13 mouse cellular contexts compared by ENCODE assay signal in the genomic region with DNA sequence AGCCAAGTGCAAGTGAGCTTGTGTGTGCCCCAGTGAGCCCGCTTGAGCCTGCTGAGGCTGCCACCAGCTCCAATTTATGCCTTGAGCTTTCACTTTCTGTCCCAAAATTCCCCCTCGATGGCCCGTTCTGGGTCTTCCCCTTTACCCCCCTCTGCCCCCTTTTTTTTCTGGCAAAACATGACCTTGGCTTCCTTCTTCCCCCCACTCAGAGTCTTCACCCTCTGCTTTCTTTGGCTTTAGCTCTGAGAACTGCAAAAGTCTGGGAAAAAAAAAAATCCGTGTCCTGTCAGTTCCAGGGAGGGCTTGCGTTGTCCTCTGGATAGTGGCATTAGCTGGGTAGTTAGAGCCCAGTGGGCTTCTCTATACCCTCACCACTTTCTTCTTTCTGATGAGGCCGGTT. TPM values are rescaled to one million over a fixed set of nuclear protein-coding genes. Genes with fewer than 3 reads are reported as not detected.
DNase-seq lines count a peak whose midpoint lies in the region; TF ChIP-seq lines count a peak whose summit lies in the region.
"Not testable (repeated sequence)": the region's sequence is repeated elsewhere in the genome, so short reads cannot be mapped to it uniquely, and the experiment has no call there.
"Had no signal": no experiment of that assay in that cellular context is flagged by ENCODE, and none has a peak within 500 bp of the region (broad histone marks: within the 10 kb centered on the region; RNA-seq: fewer than 3 reads in every experiment).

A gene (minus strand): TSS at position 101 of the 400 bp plus-strand sequence.

- no CpG with 5 or more reads among the region's 6 CpGs for WGBS in kidney, adult 2 months
- no CpG with 5 or more reads among the region's 6 CpGs for WGBS in large intestine, adult 2 months
- WGBS in lung, adult 2 months: no CpG with 5 or more reads among the region's 6 CpGs
- WGBS in spleen, adult 2 months: no CpG with 5 or more reads among the region's 6 CpGs
- no CpG with 5 or more reads among the region's 6 CpGs for WGBS in thymus, adult 2 months

- H3K27me3 ChIP-seq in kidney, adult 2 months (replicated peaks; ENCODE audit: control insufficient read depth, insufficient read depth, low read length); spleen, adult 2 months (ENCODE audit: control insufficient read depth, insufficient read depth, low read length); thymus, adult 2 months (ENCODE audit: control insufficient read depth, insufficient read depth, low read length): not testable (repeated sequence)

- not testable (repeated sequence) for TF ChIP-seq CTCF in kidney, adult 2 months (conservative IDR thresholded peaks at IDR 0.05; ENCODE audit: insufficient read depth, insufficient read length, low read depth, low read length); lung, adult 2 months (IDR thresholded peaks at IDR 0.05; ENCODE audit: insufficient read depth, low read length); spleen, adult 2 months (IDR thresholded peaks at IDR 0.05; ENCODE audit: extremely low read depth, insufficient read depth, insufficient read length, insufficient replicate concordance); thymus, adult 2 months (IDR thresholded peaks at IDR 0.05; ENCODE audit: borderline replicate concordance, control insufficient read depth, extremely low read depth, insufficient read depth, low read length, poor library complexity)

- not testable (repeated sequence) for H3K27ac ChIP-seq in kidney, adult 2 months (ENCODE audit: insufficient read depth, low read depth, low read length); spleen, adult 2 months (ENCODE audit: insufficient read depth, low read length); thymus, adult 2 months (ENCODE audit: control insufficient read depth, insufficient read depth, low read length)

- not testable (repeated sequence) for H3K4me1 ChIP-seq in kidney, adult 2 months (ENCODE audit: control insufficient read depth, insufficient read depth, low read length); lung, adult 2 months (ENCODE audit: control insufficient read depth, insufficient read depth, low read length); spleen, adult 2 months (ENCODE audit: control insufficient read depth, insufficient read depth, insufficient read length); thymus, adult 2 months (replicated peaks; ENCODE audit: control insufficient read depth, insufficient read depth, low read length)

- not testable (repeated sequence) for H3K4me3 ChIP-seq in kidney, adult 2 months (ENCODE audit: insufficient read depth, low read depth, low read length); lung, adult 2 months (replicated peaks; ENCODE audit: extremely low read depth, low read depth, low read length); spleen, adult 2 months (ENCODE audit: extremely low read depth, insufficient read depth, insufficient read length); thymus, adult 2 months (ENCODE audit: control insufficient read depth, insufficient read depth, low read length)

- not testable (repeated sequence) for DNase-seq in gonadal fat pad, adult 2 months (ENCODE audit: low read depth); kidney, adult 2 months; large intestine, adult 2 months (ENCODE audit: low read depth, low spot score); lung, adult 2 months; spleen, adult 2 months (ENCODE audit: low read depth in 1 of 2, low spot score in 2 of 2); thymus, adult 2 months; thymus, postnatal 0 days (ENCODE audit: low spot score)

- not testable (repeated sequence) for H3K36me3 ChIP-seq in kidney, adult 2 months (ENCODE audit: control insufficient read depth, insufficient read depth, low read length); spleen, adult 2 months (ENCODE audit: control insufficient read depth, insufficient read depth, low read length); thymus, adult 2 months (ENCODE audit: control insufficient read depth, insufficient read depth, low read length)

- TF ChIP-seq POLR2A in kidney, adult 2 months (IDR thresholded peaks at IDR 0.05; ENCODE audit: low read depth, low read length); lung, adult 2 months (IDR thresholded peaks at IDR 0.05; ENCODE audit: borderline replicate concordance, extremely low read depth, low read depth, low read length); spleen, adult 2 months (IDR thresholded peaks at IDR 0.05; ENCODE audit: low read depth, low read length); thymus, adult 2 months (IDR thresholded peaks at IDR 0.05; ENCODE audit: control insufficient read depth, extremely low read depth, insufficient read depth, low read length, poor library complexity): not testable (repeated sequence)

RNA-seq across cellular contexts. Expression of the gene that starts here (rescaled TPM):
- 17.8 and 20.5 TPM in 2 replicates for polyA plus RNA-seq in gonadal fat pad, adult 2 months (2012; rRNA removed)
- polyA plus RNA-seq in kidney, adult 2 months (2012; rRNA removed): 20.4 and 41.3 TPM in 2 replicates
- polyA plus RNA-seq in large intestine, adult 2 months (2012; rRNA removed): 13.6 and 28.6 TPM in 2 replicates
- polyA plus RNA-seq in lung, adult 2 months (2012; rRNA removed): 14.3 and 16.4 TPM in 2 replicates
- 467 and 512 TPM in 2 replicates for polyA plus RNA-seq in spleen, adult 2 months (2012; rRNA removed)
- 67.6 and 101 TPM in 2 replicates for polyA plus RNA-seq in thymus, adult 2 months (2012; rRNA removed)
- polyA plus RNA-seq in thymus, postnatal 0 days (2015; fragmentation: Nextera tagmentation; extraction: Ambion mirVana): 16.2 and 22.5 TPM in 2 replicates
- polyA plus RNA-seq: activated CD4-positive, CD25-positive, alpha-beta regulatory T cell, adult 4 months; brain, embryonic 14.5 days; C2C12; CD4-positive, CD25-positive, alpha-beta regulatory T cell, adult 4 months; G1E; Patski had no signal
